Mouse (Mus musculus) heart, postnatal 0 days (tissue): Measurements from ENCODE around the gene Tmem210.

Experiments
- CTCF ChIP-seq: IDR thresholded peaks from 2 replicates; pipeline ENCODE4 v1.5.1; 2016; ENCODE audit warnings: antibody characterized with exemption, control low read depth, low read depth
- EP300 ChIP-seq: IDR thresholded peaks from 2 replicates; pipeline ENCODE4 v1.6.1; 2016; ENCODE audit warnings: antibody characterized with exemption, low read depth

- TF ChIP-seq EP300: no peak
- TF ChIP-seq CTCF: no peak
These were observed 4.2 kb downstream of the Tmem210 start for GRCm38 (mm10) chr2:25292054-25292544.
